Mouse (Mus musculus) heart, postnatal 0 days (tissue): ENCODE measurements around the gene Upf1. TPM values are rescaled to one million over a fixed set of nuclear protein-coding genes. Genes with fewer than 3 reads are reported as not detected.

ENCODE experiments used
- ATAC-seq: fragments of 200-750 bp; cut with Nextera tagmentation; 2 replicates; pipeline ENCODE4 v1.8.0; 2017; ENCODE audit warnings: low read depth, moderate number of reproducible peaks, moderate library complexity; ENCODE audit not compliant: insufficient read depth
- DNase-seq: peaks from one replicate; pipeline ENCODE4 v3.0.0-alpha.2; 2016; ENCODE audit warnings: low spot score
- H3K27ac ChIP-seq: fragments of 300-500 bp; sonication (generic); 2 replicates; pipeline ENCODE4 v1.5.1; 2014; ENCODE audit warnings: low read depth, mild to moderate bottlenecking
- H3K27me3 ChIP-seq: fragments of 300-500 bp; sonication (generic); 2 replicates; pipeline ENCODE4 v1.6.1; 2014; ENCODE audit warnings: low read length, mixed read lengths; ENCODE audit not compliant: control insufficient read depth, insufficient read depth
- H3K36me3 ChIP-seq: fragments of 300-500 bp; sonication (generic); replicated peaks from 2 replicates; pipeline ENCODE4 v1.6.1; 2014; ENCODE audit warnings: low read length, mixed read lengths; ENCODE audit not compliant: control insufficient read depth, insufficient read depth
- H3K4me1 ChIP-seq: fragments of 300-500 bp; sonication (generic); 2 replicates; pipeline ENCODE4 v1.6.1; 2014; ENCODE audit warnings: antibody characterized with exemption; ENCODE audit not compliant: control insufficient read depth, insufficient read depth
- H3K4me2 ChIP-seq: fragments of 300-500 bp; sonication (generic); 2 replicates; pipeline ENCODE4 v1.6.1; 2014; ENCODE audit warnings: low read depth, mild to moderate bottlenecking, low read length, moderate library complexity
- H3K4me3 ChIP-seq: fragments of 300-500 bp; sonication (generic); 2 replicates; pipeline ENCODE4 v1.5.1; 2014; ENCODE audit warnings: low read depth, low read length
- H3K9ac ChIP-seq: fragments of 300-500 bp; sonication (generic); replicated peaks from 2 replicates; pipeline ENCODE4 v1.6.1; 2014; ENCODE audit warnings: low read depth, low read length, mixed read lengths
- H3K9me3 ChIP-seq: fragments of 300-500 bp; sonication (generic); replicated peaks from 2 replicates; pipeline ENCODE4 v1.6.1; 2016; ENCODE audit warnings: low read length; ENCODE audit not compliant: control insufficient read depth
- CTCF ChIP-seq: IDR thresholded peaks from 2 replicates; pipeline ENCODE4 v1.5.1; 2016; ENCODE audit warnings: antibody characterized with exemption, control low read depth, low read depth
- EP300 ChIP-seq: IDR thresholded peaks from 2 replicates; pipeline ENCODE4 v1.6.1; 2016; ENCODE audit warnings: antibody characterized with exemption, low read depth
- WGBS: fragments of 180-500 bp; shearing (Covaris S2); extraction: QIAGEN DNeasy Blood & Tissue Kit; methylation state at CpG from one replicate; pipeline ENCODE4 v1.1.7; 2014; 5-methylcytosine and 5-hydroxymethylcytosine counted together
- polyA plus RNA-seq: library from polyadenylated mRNA; unstranded; fragments of >200 nt; fragmentation: Nextera tagmentation; extraction: Ambion mirVana; gene quantifications from 2 replicates; pipeline ENCODE4 v1.2.1, GENCODE M21; 2015
- total RNA-seq: library from RNA; depleted of rRNA; stranded (reverse); fragments of >200 nt; gene quantifications from 2 replicates; pipeline ENCODE4 v1.2.3, GENCODE M21; 2014; ENCODE audit warnings: low replicate concordance

Gene Upf1
- total and polyA plus RNA-seq, 2 experiments from 2014 or later, result 7.0 to 16.5 TPM

- no peaks in the 10 kb centered on the region for H3K9me3 ChIP-seq
- ATAC-seq (no peak), DNase-seq (no peak)
- no peaks in the 10 kb centered on the region for H3K27me3 ChIP-seq
- H3K27ac ChIP-seq, result no peak overlapping the region
- H3K4me1 ChIP-seq, result peaks cover 4% of the 10 kb centered on the region; the same call in 1 of the 2 replicates
- 89% methylated on average over 5 of the region's 5 CpGs for WGBS
- no peak for TF ChIP-seq EP300
- no peak for TF ChIP-seq CTCF
- peaks cover 12% of the 10 kb centered on the region; the same call in 1 of the 2 replicates for H3K36me3 ChIP-seq
- no peak overlapping the region for H3K4me2 ChIP-seq
- H3K9ac ChIP-seq, result no peak overlapping the region
- H3K4me3 ChIP-seq, result no peak overlapping the region
These were observed 40.0 kb upstream of the Upf1 start for GRCm38 (mm10) chr8:70393087-70393486.

GRCm38 (mm10) chr8:70389678-70390077, 36.6 kb upstream of the Upf1 start:
- ATAC-seq (no peak), DNase-seq (peak; percentile 20)
- Histone ChIP-seq H3K4me2 (no peak overlapping the region), H3K9me3 (no peaks in the 10 kb centered on the region), H3K4me3 (no peak overlapping the region), H3K4me1 (no peaks in the 10 kb centered on the region), H3K27ac (no peak overlapping the region), H3K27me3 (no peaks in the 10 kb centered on the region), H3K36me3 (peaks cover 32% of the 10 kb centered on the region; the same call in 1 of the 2 replicates), H3K9ac (no peak overlapping the region)
- TF ChIP-seq CTCF, result no peak
- no peak for TF ChIP-seq EP300
- WGBS, result 52% methylated on average over 2 of the region's 2 CpGs

GRCm38 (mm10) chr8:70383287-70383686, 30.2 kb upstream of the Upf1 start:
- H3K36me3 ChIP-seq, result peaks cover 19% of the 10 kb centered on the region; the same call in 1 of the 2 replicates

GRCm38 (mm10) chr8:70380069-70380468, 27.0 kb upstream of the Upf1 start:
- 70% methylated on average over 12 of the region's 12 CpGs for WGBS
- Histone ChIP-seq H3K27me3 (peaks cover 41% of the 10 kb centered on the region), H3K9ac (no peak overlapping the region), H3K4me3 (no peak overlapping the region), H3K9me3 (no peaks in the 10 kb centered on the region), H3K4me1 (no peaks in the 10 kb centered on the region), H3K4me2 (no peak overlapping the region), H3K36me3 (no peaks in the 10 kb centered on the region), H3K27ac (no peak overlapping the region)
- ATAC-seq, result no peak
- DNase-seq, result no peak
- TF ChIP-seq EP300 (no peak), CTCF (no peak)

More at GRCm38 (mm10) chr8:70383287-70383686, 30.2 kb upstream of the Upf1 start:
- peaks cover 10% of the 10 kb centered on the region for H3K27me3 ChIP-seq
- H3K4me2 ChIP-seq, result no peak overlapping the region
- no peak overlapping the region for H3K9ac ChIP-seq
- no peaks in the 10 kb centered on the region for H3K4me1 ChIP-seq
- DNase-seq, result peak; percentile 61
- H3K9me3 ChIP-seq, result no peaks in the 10 kb centered on the region
- H3K4me3 ChIP-seq, result no peak overlapping the region
- WGBS, result 24% methylated on average over 3 of the region's 3 CpGs
- H3K27ac ChIP-seq, result no peak overlapping the region
- TF ChIP-seq CTCF (peak; percentile 82), EP300 (no peak)
- peak; percentile 76 for ATAC-seq

GRCm38 (mm10) chr8:70377049-70377448, 24.0 kb upstream of the Upf1 start:
- no peak overlapping the region for H3K4me2 ChIP-seq
- H3K4me3 ChIP-seq, result no peak overlapping the region
- no peaks in the 10 kb centered on the region for H3K36me3 ChIP-seq
- peaks cover 70% of the 10 kb centered on the region for H3K27me3 ChIP-seq
- TF ChIP-seq EP300 (no peak), CTCF (no peak)
- ATAC-seq, result no peak
- no peaks in the 10 kb centered on the region for H3K9me3 ChIP-seq
- no peak overlapping the region for H3K27ac ChIP-seq
- H3K4me1 ChIP-seq, result 0 out of 2 replicates have a peak, but pooled peaks cover 10% of the 10 kb centered on the region
- WGBS, result 17% methylated on average over 15 of the region's 15 CpGs
- no peak overlapping the region for H3K9ac ChIP-seq
- DNase-seq, result no peak

GRCm38 (mm10) chr8:70376275-70376741, 23.2 kb upstream of the Upf1 start:
- DNase-seq (no peak), ATAC-seq (no peak)
- no peaks in the 10 kb centered on the region for H3K9me3 ChIP-seq
- WGBS, result 8% methylated on average over 37 of the region's 37 CpGs
- H3K4me2 ChIP-seq, result no peak overlapping the region
- TF ChIP-seq CTCF, result no peak
- TF ChIP-seq EP300, result no peak
- H3K4me3 ChIP-seq, result peak overlapping the region; percentile 14; the same call in 1 of the 2 replicates
- H3K36me3 ChIP-seq, result no peaks in the 10 kb centered on the region
- 0 out of 2 replicates have a peak, but pooled peaks cover 10% of the 10 kb centered on the region for H3K4me1 ChIP-seq
- H3K9ac ChIP-seq, result no peak overlapping the region
- H3K27ac ChIP-seq, result no peak overlapping the region
- peaks cover 73% of the 10 kb centered on the region for H3K27me3 ChIP-seq
